Mouse (Mus musculus) stomach, postnatal 0 days (tissue): Measurements from ENCODE around the gene Psmb5.

ENCODE experiments used
- CTCF ChIP-seq: IDR thresholded peaks from 2 replicates; pipeline ENCODE4 v1.5.1; 2016; ENCODE audit warnings: antibody characterized with exemption, low read depth, mild to moderate bottlenecking, moderate library complexity
- EP300 ChIP-seq: optimal IDR thresholded peaks from 2 replicates; pipeline ENCODE3; 2016; ENCODE audit warnings: antibody characterized with exemption

GRCm38 (mm10) chr14:54664477-54665222 is 46.8 kb upstream of the Psmb5 start:
- no peak for TF ChIP-seq CTCF
- no peak for TF ChIP-seq EP300
